Mouse (Mus musculus): ENCODE measurements at regions not wholly inside any gene's neighbourhood (a gene's known extent, or its start where the extent isn't known, plus 50 kb on each side); places are given as distances from the start of the nearest gene placed in this dataset.

DNA sequence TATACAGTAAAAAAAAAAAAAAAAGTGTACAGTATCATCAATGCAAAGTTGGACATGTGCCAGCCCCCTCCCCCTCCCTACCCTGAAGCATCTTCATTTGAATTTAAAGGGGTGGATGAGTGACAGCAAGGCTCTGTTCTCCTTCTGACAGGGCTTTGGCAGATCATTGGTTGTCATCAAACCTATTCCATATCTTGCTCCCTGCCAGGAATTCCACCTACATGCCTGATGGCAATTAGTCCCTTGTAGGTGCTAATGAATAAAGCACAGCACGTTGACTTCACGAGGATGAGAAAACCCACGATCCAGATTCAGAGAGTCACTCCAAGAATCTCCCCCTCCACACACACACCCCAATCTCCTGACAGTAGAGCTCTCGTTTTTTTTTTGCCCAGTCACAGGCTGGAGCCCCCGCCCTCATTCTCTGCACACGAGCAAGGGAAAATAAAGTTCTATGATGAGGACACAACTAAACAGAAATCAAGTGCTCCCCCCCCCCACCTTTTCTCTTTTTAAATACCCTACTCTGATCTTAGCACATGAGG is 630.9 kb downstream of the Inhba start:
- Histone ChIP-seq H3K27ac (ENCODE audit: low read depth) (no peak overlapping the region), H3K36me3 (ENCODE audit: control insufficient read depth, insufficient read depth, low read length) (no peaks in the 10 kb centered on the region), H3K9ac (ENCODE audit: low read length) (no peak overlapping the region), H3K9me3 (ENCODE audit: control insufficient read depth, low read length) (no peaks in the 10 kb centered on the region), H3K4me3 (ENCODE audit: low read depth, low read length) (no peak overlapping the region), H3K4me2 (ENCODE audit: low read length) (no peak overlapping the region), H3K4me1 (replicated peaks; ENCODE audit: control insufficient read depth, insufficient read depth, low read length) (no peaks in the 10 kb centered on the region), H3K27me3 (replicated peaks; ENCODE audit: control insufficient read depth, insufficient read depth, low read length) (no peaks in the 10 kb centered on the region)
- ATAC-seq (replicated peaks; ENCODE audit: low FRiP score, low TSS enrichment, low read depth) (no peak), DNase-seq (ENCODE audit: low spot score) (no peak)
- WGBS: 60% methylated on average over 6 of the region's 6 CpGs

- H3K4me3 ChIP-seq (ENCODE audit: low read depth, low read length): no peak overlapping the region
These were observed 633.7 kb downstream of the Inhba start for GRCm38 (mm10) chr13:16645311-16645710.

GRCm38 (mm10) chr13:16646056-16646455 is 634.4 kb downstream of the Inhba start:
- H3K9me3 ChIP-seq (ENCODE audit: control insufficient read depth, low read length): no peaks in the 10 kb centered on the region
- ATAC-seq (replicated peaks; ENCODE audit: low FRiP score, low TSS enrichment, low read depth): no peak
- no peak overlapping the region for H3K27ac ChIP-seq (ENCODE audit: low read depth)

More at GRCm38 (mm10) chr13:16645311-16645710, 633.7 kb downstream of the Inhba start:
- Histone ChIP-seq H3K4me1 (replicated peaks; ENCODE audit: control insufficient read depth, insufficient read depth, low read length) (no peaks in the 10 kb centered on the region), H3K27ac (ENCODE audit: low read depth) (no peak overlapping the region), H3K9ac (ENCODE audit: low read length) (no peak overlapping the region), H3K4me2 (ENCODE audit: low read length) (no peak overlapping the region), H3K36me3 (ENCODE audit: control insufficient read depth, insufficient read depth, low read length) (no peaks in the 10 kb centered on the region), H3K27me3 (replicated peaks; ENCODE audit: control insufficient read depth, insufficient read depth, low read length) (no peaks in the 10 kb centered on the region), H3K9me3 (ENCODE audit: control insufficient read depth, low read length) (no peaks in the 10 kb centered on the region)
- ATAC-seq (replicated peaks; ENCODE audit: low FRiP score, low TSS enrichment, low read depth) (no peak), DNase-seq (ENCODE audit: low spot score) (no peak)
- 65% methylated on average over 3 of the region's 3 CpGs for WGBS

DNA sequence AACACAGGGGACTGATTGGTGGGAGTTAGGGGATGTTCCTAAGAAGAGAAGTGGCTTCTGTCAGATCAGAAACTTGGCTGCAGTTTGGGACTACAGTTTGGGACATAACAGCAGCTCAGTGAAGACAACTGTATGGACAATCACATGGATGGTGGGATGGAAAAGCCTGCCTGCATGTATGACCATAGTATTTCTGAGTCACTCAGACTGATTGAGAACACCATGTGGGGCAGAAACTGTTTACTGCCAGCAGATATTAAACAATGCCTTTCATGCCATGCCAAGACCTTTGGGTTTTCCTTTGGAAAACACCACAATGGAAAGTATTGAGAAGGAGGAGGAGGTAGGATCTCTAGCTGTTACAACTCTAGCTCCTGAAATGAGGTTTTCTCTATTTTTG is 635.0 kb downstream of the Inhba start:
- Histone ChIP-seq H3K4me1 (replicated peaks; ENCODE audit: control insufficient read depth, insufficient read depth, low read length) (no peaks in the 10 kb centered on the region), H3K36me3 (ENCODE audit: control insufficient read depth, insufficient read depth, low read length) (no peaks in the 10 kb centered on the region), H3K4me3 (ENCODE audit: low read depth, low read length) (no peak overlapping the region), H3K27ac (ENCODE audit: low read depth) (no peak overlapping the region), H3K9ac (ENCODE audit: low read length) (no peak overlapping the region), H3K27me3 (replicated peaks; ENCODE audit: control insufficient read depth, insufficient read depth, low read length) (no peaks in the 10 kb centered on the region), H3K9me3 (ENCODE audit: control insufficient read depth, low read length) (no peaks in the 10 kb centered on the region), H3K4me2 (ENCODE audit: low read length) (no peak overlapping the region)
- ATAC-seq (replicated peaks; ENCODE audit: low FRiP score, low TSS enrichment, low read depth) (no peak), DNase-seq (ENCODE audit: low spot score) (no peak)

More at GRCm38 (mm10) chr13:16646056-16646455, 634.4 kb downstream of the Inhba start:
- Histone ChIP-seq H3K36me3 (ENCODE audit: control insufficient read depth, insufficient read depth, low read length) (no peaks in the 10 kb centered on the region), H3K4me2 (ENCODE audit: low read length) (no peak overlapping the region), H3K4me3 (ENCODE audit: low read depth, low read length) (no peak overlapping the region), H3K27me3 (replicated peaks; ENCODE audit: control insufficient read depth, insufficient read depth, low read length) (no peaks in the 10 kb centered on the region), H3K4me1 (replicated peaks; ENCODE audit: control insufficient read depth, insufficient read depth, low read length) (no peaks in the 10 kb centered on the region), H3K9ac (ENCODE audit: low read length) (no peak overlapping the region)
- no peak for DNase-seq (ENCODE audit: low spot score)

DNA sequence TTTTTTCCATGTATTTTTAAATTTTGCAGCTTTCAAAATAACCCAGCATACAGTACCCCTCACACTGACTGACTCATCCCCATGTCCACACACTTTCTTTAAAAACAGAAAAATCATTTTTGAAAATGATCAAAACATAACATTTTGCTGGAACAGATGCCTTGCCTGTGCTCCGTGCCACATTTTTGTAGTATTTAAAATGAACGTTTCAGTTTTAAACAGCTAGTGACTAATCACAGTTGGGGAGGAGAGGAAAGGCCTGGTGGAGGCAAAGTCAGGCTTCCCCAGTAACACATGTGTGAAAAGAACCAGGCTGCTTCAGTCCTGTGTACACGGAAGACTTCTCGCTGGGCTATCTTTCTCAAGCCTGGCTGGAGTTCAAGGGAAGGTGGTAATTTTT is 644.5 kb downstream of the Inhba start:
- Histone ChIP-seq H3K27ac (ENCODE audit: low read depth) (no peak overlapping the region), H3K36me3 (ENCODE audit: control insufficient read depth, insufficient read depth, low read length) (no peaks in the 10 kb centered on the region), H3K9ac (ENCODE audit: low read length) (no peak overlapping the region), H3K9me3 (ENCODE audit: control insufficient read depth, low read length) (no peaks in the 10 kb centered on the region), H3K4me1 (replicated peaks; ENCODE audit: control insufficient read depth, insufficient read depth, low read length) (no peaks in the 10 kb centered on the region), H3K4me3 (ENCODE audit: low read depth, low read length) (no peak overlapping the region), H3K4me2 (ENCODE audit: low read length) (no peak overlapping the region), H3K27me3 (replicated peaks; ENCODE audit: control insufficient read depth, insufficient read depth, low read length) (no peaks in the 10 kb centered on the region)
- WGBS: 30% methylated on average over 4 of the region's 4 CpGs
- DNase-seq (ENCODE audit: low spot score) (no peak), ATAC-seq (replicated peaks; ENCODE audit: low FRiP score, low TSS enrichment, low read depth) (0 out of 2 replicates have a peak, but pooled peaks have one; percentile 23)

DNA sequence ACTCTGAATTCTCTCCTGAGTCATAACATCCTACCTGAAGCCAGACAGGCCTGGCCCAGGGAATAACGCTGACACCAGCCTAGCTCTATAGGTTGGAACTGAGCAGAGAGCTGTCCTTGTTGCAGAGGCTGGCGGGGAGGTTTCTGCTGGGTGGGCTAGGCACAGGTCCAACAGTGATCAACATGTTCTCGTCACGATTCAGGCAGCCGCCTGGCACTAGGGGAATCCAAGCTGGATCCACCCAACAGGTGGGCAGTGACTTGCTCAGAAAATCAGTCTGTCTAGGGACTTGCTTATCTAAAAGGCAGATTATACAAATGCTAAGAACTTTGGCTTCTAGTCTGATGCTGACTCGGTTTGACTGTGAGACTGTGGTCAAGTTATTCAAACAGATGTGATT is 648.2 kb downstream of the Inhba start:
- Histone ChIP-seq H3K9ac (ENCODE audit: low read length) (no peak overlapping the region), H3K4me3 (ENCODE audit: low read depth, low read length) (no peak overlapping the region), H3K27ac (ENCODE audit: low read depth) (no peak overlapping the region), H3K36me3 (ENCODE audit: control insufficient read depth, insufficient read depth, low read length) (no peaks in the 10 kb centered on the region), H3K4me1 (replicated peaks; ENCODE audit: control insufficient read depth, insufficient read depth, low read length) (no peaks in the 10 kb centered on the region), H3K9me3 (ENCODE audit: control insufficient read depth, low read length) (no peaks in the 10 kb centered on the region), H3K4me2 (ENCODE audit: low read length) (no peak overlapping the region), H3K27me3 (replicated peaks; ENCODE audit: control insufficient read depth, insufficient read depth, low read length) (no peaks in the 10 kb centered on the region)
- WGBS: 71% methylated on average over 6 of the region's 6 CpGs
- ATAC-seq (replicated peaks; ENCODE audit: low FRiP score, low TSS enrichment, low read depth): no peak
- DNase-seq (ENCODE audit: low spot score): no peak

- H3K36me3 ChIP-seq (ENCODE audit: control insufficient read depth, insufficient read depth, low read length): no peaks in the 10 kb centered on the region
- WGBS: 90% methylated on average over 1 of the region's 1 CpGs
- no peak overlapping the region for H3K9ac ChIP-seq (ENCODE audit: low read length)
- no peak for ATAC-seq (replicated peaks; ENCODE audit: low FRiP score, low TSS enrichment, low read depth)
- H3K4me3 ChIP-seq (ENCODE audit: low read depth, low read length): no peak overlapping the region
- H3K4me2 ChIP-seq (ENCODE audit: low read length): no peak overlapping the region
- no peak overlapping the region for H3K27ac ChIP-seq (ENCODE audit: low read depth)
- H3K9me3 ChIP-seq (ENCODE audit: control insufficient read depth, low read length): no peaks in the 10 kb centered on the region
- no peak for DNase-seq (ENCODE audit: low spot score)
- no peaks in the 10 kb centered on the region for H3K27me3 ChIP-seq (replicated peaks; ENCODE audit: control insufficient read depth, insufficient read depth, low read length)
- no peaks in the 10 kb centered on the region for H3K4me1 ChIP-seq (replicated peaks; ENCODE audit: control insufficient read depth, insufficient read depth, low read length)
These were observed 657.0 kb downstream of the Inhba start for GRCm38 (mm10) chr13:16668652-16669051.

- Histone ChIP-seq H3K36me3 (ENCODE audit: control insufficient read depth, insufficient read depth, low read length) (no peaks in the 10 kb centered on the region), H3K4me2 (ENCODE audit: low read length) (no peak overlapping the region), H3K4me1 (replicated peaks; ENCODE audit: control insufficient read depth, insufficient read depth, low read length) (no peaks in the 10 kb centered on the region), H3K9me3 (ENCODE audit: control insufficient read depth, low read length) (no peaks in the 10 kb centered on the region), H3K27ac (ENCODE audit: low read depth) (no peak overlapping the region), H3K9ac (ENCODE audit: low read length) (no peak overlapping the region), H3K4me3 (ENCODE audit: low read depth, low read length) (no peak overlapping the region), H3K27me3 (replicated peaks; ENCODE audit: control insufficient read depth, insufficient read depth, low read length) (no peaks in the 10 kb centered on the region)
- ATAC-seq (replicated peaks; ENCODE audit: low FRiP score, low TSS enrichment, low read depth) (no peak), DNase-seq (ENCODE audit: low spot score) (no peak)
- WGBS: 90% methylated on average over 1 of the region's 1 CpGs
These were observed 657.6 kb downstream of the Inhba start for GRCm38 (mm10) chr13:16669281-16669680.

GRCm38 (mm10) chr13:16670047-16670733 is 658.5 kb downstream of the Inhba start:
- no peaks in the 10 kb centered on the region for H3K36me3 ChIP-seq (ENCODE audit: control insufficient read depth, insufficient read depth, low read length)
- ATAC-seq (replicated peaks; ENCODE audit: low FRiP score, low TSS enrichment, low read depth) (no peak), DNase-seq (ENCODE audit: low spot score) (no peak)
- H3K4me3 ChIP-seq (ENCODE audit: low read depth, low read length): no peak overlapping the region
- H3K27ac ChIP-seq (ENCODE audit: low read depth): no peak overlapping the region
- H3K27me3 ChIP-seq (replicated peaks; ENCODE audit: control insufficient read depth, insufficient read depth, low read length): no peaks in the 10 kb centered on the region
- WGBS: 66% methylated on average over 5 of the region's 5 CpGs
- H3K4me2 ChIP-seq (ENCODE audit: low read length): no peak overlapping the region
- H3K9me3 ChIP-seq (ENCODE audit: control insufficient read depth, low read length): no peaks in the 10 kb centered on the region
- no peak overlapping the region for H3K9ac ChIP-seq (ENCODE audit: low read length)
- H3K4me1 ChIP-seq (replicated peaks; ENCODE audit: control insufficient read depth, insufficient read depth, low read length): no peaks in the 10 kb centered on the region

Measured in intestine, embryonic 14.5 days (tissue).